Mouse (Mus musculus): ENCODE data around the gene Fancd2os. TPM values are rescaled to one million over a fixed set of nuclear protein-coding genes. Genes with fewer than 3 reads are reported as not detected.

Fancd2os gene
- polyA plus RNA-seq (2014; fragmentation: Nextera tagmentation; extraction: Ambion mirVana): 0.17 TPM in 1 of 2 replicates, not detected in the other

- no peaks in the 10 kb centered on the region for H3K4me1 ChIP-seq (ENCODE audit: insufficient read depth)
- H3K27ac ChIP-seq (ENCODE audit: low read depth): no peak within 1 kb of the TSS
- 0 out of 2 replicates have a peak, but pooled peaks cover 4% of the 10 kb centered on the region for H3K36me3 ChIP-seq (ENCODE audit: insufficient read depth)
- no peaks in the 10 kb centered on the region for H3K9me3 ChIP-seq (ENCODE audit: low read depth, low read length)
- no peaks in the 10 kb centered on the region for H3K27me3 ChIP-seq (ENCODE audit: insufficient read depth, low read length)
- no peak for TF ChIP-seq CTCF (IDR thresholded peaks at IDR 0.05; ENCODE audit: low read depth)
- WGBS: 48% methylated on average over 23 of the region's 23 CpGs
- ATAC-seq (ENCODE audit: insufficient read depth): no peak
- H3K4me3 ChIP-seq (ENCODE audit: low read depth, low read length): no peak within 1 kb of the TSS
- no peak within 1 kb of the TSS for H3K9ac ChIP-seq
- no peak within 1 kb of the TSS for H3K4me2 ChIP-seq
- DNase-seq: no peak
Observed at GRCm38 (mm10) chr6:113600543-113601139, at the start of gene Fancd2os. Fancd2os (minus strand) TSS chr6:113600715.

GRCm38 (mm10) chr6:113650197-113650640, 49.7 kb upstream of the Fancd2os start:
- no peak overlapping the region for H3K4me3 ChIP-seq (ENCODE audit: low read depth, low read length)
- H3K4me2 ChIP-seq: no peak overlapping the region
- H3K9me3 ChIP-seq (ENCODE audit: low read depth, low read length): no peaks in the 10 kb centered on the region
- H3K36me3 ChIP-seq (ENCODE audit: insufficient read depth): no peaks in the 10 kb centered on the region
- 50% methylated on average over 4 of the region's 4 CpGs for WGBS
- DNase-seq: no peak
- no peaks in the 10 kb centered on the region for H3K27me3 ChIP-seq (ENCODE audit: insufficient read depth, low read length)
- no peaks in the 10 kb centered on the region; the same call in 1 of the 2 replicates for H3K4me1 ChIP-seq (ENCODE audit: insufficient read depth)
- H3K9ac ChIP-seq: no peak overlapping the region
- no peak for ATAC-seq (ENCODE audit: insufficient read depth)
- no peak for TF ChIP-seq CTCF (IDR thresholded peaks at IDR 0.05; ENCODE audit: low read depth)
- H3K27ac ChIP-seq (ENCODE audit: low read depth): no peak overlapping the region

GRCm38 (mm10) chr6:113649346-113650196, 49.1 kb upstream of the Fancd2os start:
- Histone ChIP-seq H3K4me1 (ENCODE audit: insufficient read depth) (no peaks in the 10 kb centered on the region; the same call in 1 of the 2 replicates), H3K9ac (no peak overlapping the region), H3K27me3 (ENCODE audit: insufficient read depth, low read length) (no peaks in the 10 kb centered on the region), H3K4me3 (ENCODE audit: low read depth, low read length) (no peak overlapping the region), H3K27ac (ENCODE audit: low read depth) (no peak overlapping the region), H3K9me3 (ENCODE audit: low read depth, low read length) (no peaks in the 10 kb centered on the region), H3K4me2 (no peak overlapping the region), H3K36me3 (ENCODE audit: insufficient read depth) (no peaks in the 10 kb centered on the region)
- ATAC-seq (ENCODE audit: insufficient read depth): no peak
- TF ChIP-seq CTCF (IDR thresholded peaks at IDR 0.05; ENCODE audit: low read depth): no peak
- WGBS: 70% methylated on average over 7 of the region's 7 CpGs
- DNase-seq: no peak

GRCm38 (mm10) chr6:113644808-113645207, 44.3 kb upstream of the Fancd2os start:
- WGBS: 81% methylated on average over 8 of the region's 8 CpGs
- no peak overlapping the region for H3K9ac ChIP-seq

GRCm38 (mm10) chr6:113643967-113644366, 43.5 kb upstream of the Fancd2os start:
- H3K27ac ChIP-seq (ENCODE audit: low read depth): no peak overlapping the region; the same call in 1 of the 2 replicates
- DNase-seq: no peak
- no peaks in the 10 kb centered on the region for H3K36me3 ChIP-seq (ENCODE audit: insufficient read depth)
- no peak overlapping the region for H3K4me2 ChIP-seq
- no peak for ATAC-seq (ENCODE audit: insufficient read depth)
- no peaks in the 10 kb centered on the region for H3K4me1 ChIP-seq (ENCODE audit: insufficient read depth)
- no peaks in the 10 kb centered on the region for H3K27me3 ChIP-seq (ENCODE audit: insufficient read depth, low read length)
- no peak overlapping the region for H3K9ac ChIP-seq
- H3K9me3 ChIP-seq (ENCODE audit: low read depth, low read length): no peaks in the 10 kb centered on the region
- H3K4me3 ChIP-seq (ENCODE audit: low read depth, low read length): no peak overlapping the region
- no peak for TF ChIP-seq CTCF (IDR thresholded peaks at IDR 0.05; ENCODE audit: low read depth)
- 87% methylated on average over 2 of the region's 2 CpGs for WGBS

More at GRCm38 (mm10) chr6:113644808-113645207, 44.3 kb upstream of the Fancd2os start:
- Histone ChIP-seq H3K27ac (ENCODE audit: low read depth) (peak overlapping the region; percentile 63; the same call in 1 of the 2 replicates), H3K4me1 (ENCODE audit: insufficient read depth) (no peaks in the 10 kb centered on the region), H3K4me3 (ENCODE audit: low read depth, low read length) (no peak overlapping the region), H3K36me3 (ENCODE audit: insufficient read depth) (no peaks in the 10 kb centered on the region), H3K27me3 (ENCODE audit: insufficient read depth, low read length) (no peaks in the 10 kb centered on the region), H3K9me3 (ENCODE audit: low read depth, low read length) (no peaks in the 10 kb centered on the region), H3K4me2 (no peak overlapping the region)
- ATAC-seq (ENCODE audit: insufficient read depth): no peak
- TF ChIP-seq CTCF (IDR thresholded peaks at IDR 0.05; ENCODE audit: low read depth): no peak
- peak; percentile 53 for DNase-seq

GRCm38 (mm10) chr6:113643021-113643420, 42.5 kb upstream of the Fancd2os start:
- ATAC-seq (ENCODE audit: insufficient read depth) (no peak), DNase-seq (no peak)
- no peaks in the 10 kb centered on the region for H3K9me3 ChIP-seq (ENCODE audit: low read depth, low read length)
- WGBS: 84% methylated on average over 4 of the region's 4 CpGs
- no peaks in the 10 kb centered on the region for H3K4me1 ChIP-seq (ENCODE audit: insufficient read depth)
- H3K27ac ChIP-seq (ENCODE audit: low read depth): no peak overlapping the region
- no peaks in the 10 kb centered on the region for H3K27me3 ChIP-seq (ENCODE audit: insufficient read depth, low read length)
- no peak for TF ChIP-seq CTCF (IDR thresholded peaks at IDR 0.05; ENCODE audit: low read depth)
- H3K9ac ChIP-seq: no peak overlapping the region
- H3K36me3 ChIP-seq (ENCODE audit: insufficient read depth): no peaks in the 10 kb centered on the region
- no peak overlapping the region for H3K4me3 ChIP-seq (ENCODE audit: low read depth, low read length)
- H3K4me2 ChIP-seq: no peak overlapping the region

GRCm38 (mm10) chr6:113642605-113643004, 42.1 kb upstream of the Fancd2os start:
- H3K27ac ChIP-seq (ENCODE audit: low read depth): no peak overlapping the region
- no peaks in the 10 kb centered on the region for H3K27me3 ChIP-seq (ENCODE audit: insufficient read depth, low read length)
- DNase-seq (no peak), ATAC-seq (ENCODE audit: insufficient read depth) (no peak)
- H3K4me2 ChIP-seq: no peak overlapping the region
- no peak overlapping the region for H3K4me3 ChIP-seq (ENCODE audit: low read depth, low read length)
- H3K9ac ChIP-seq: no peak overlapping the region
- no peak for TF ChIP-seq CTCF (IDR thresholded peaks at IDR 0.05; ENCODE audit: low read depth)
- 79% methylated on average over 8 of the region's 8 CpGs for WGBS
- H3K4me1 ChIP-seq (ENCODE audit: insufficient read depth): no peaks in the 10 kb centered on the region
- no peaks in the 10 kb centered on the region for H3K36me3 ChIP-seq (ENCODE audit: insufficient read depth)
- H3K9me3 ChIP-seq (ENCODE audit: low read depth, low read length): no peaks in the 10 kb centered on the region

Measured in lung, embryonic 14.5 days (tissue).